Mouse (Mus musculus) left cerebral cortex, adult 2 months (tissue): ENCODE data around the gene Etv2. TPM values are rescaled to one million over a fixed set of nuclear protein-coding genes. Genes with fewer than 3 reads are reported as not detected.

Source experiments
- DNase-seq, 2 experiments: peaks; one replicate each; pipeline ENCODE4 v3.0.0; 2021 to 2022; ENCODE audit warnings: low spot score in 2 of 2, mixed read lengths in 1 of 2; ENCODE audit errors: extremely low spot score in 1 of 2
- H3K27ac ChIP-seq: fragments of 200-600 bp; 2 replicates; pipeline ENCODE4 v1.8.1; 2022
- H3K4me3 ChIP-seq: fragments of 200-600 bp; 2 replicates; pipeline ENCODE4 v1.8.1; 2022
- CTCF ChIP-seq: fragments of 200-600 bp; IDR thresholded peaks from 2 replicates; pipeline ENCODE4 v1.8.1; 2022; ENCODE audit warnings: antibody characterized with exemption, mild to moderate bottlenecking, moderate library complexity
- intact Hi-C: fragments of 180-260 bp; cut with DNase I; formaldehyde crosslinking; loops from one replicate; pipeline ENCODE4 v1.15.1; 2025
- total RNA-seq, 2 experiments: library from RNA; stranded (reverse); gene quantifications; 2 replicates each; pipeline ENCODE4 v1.2.3; 2021

The Etv2 gene
- total RNA-seq, 2 experiments from 2014 or later, result not detected

DNA sequence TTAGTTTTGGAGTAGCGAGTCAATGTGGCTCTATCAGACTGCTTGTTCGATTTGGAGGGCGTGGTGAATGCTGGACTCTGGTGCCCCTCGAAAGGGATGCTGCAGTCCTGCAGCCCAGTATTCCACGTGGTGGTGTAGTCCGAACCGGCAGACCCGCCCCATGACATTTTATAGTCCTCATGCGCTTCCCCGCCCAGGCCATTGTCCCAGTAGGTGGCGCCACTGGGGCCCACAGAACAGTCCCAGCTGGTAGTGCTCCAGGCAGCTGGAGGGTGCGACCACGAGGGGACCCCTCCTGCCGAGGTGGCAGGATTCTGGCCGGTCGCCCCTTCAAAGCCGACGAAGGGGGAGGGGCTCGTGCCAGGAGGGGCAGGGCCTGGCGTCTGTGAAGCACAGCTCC, 1.0 kb downstream of the Etv2 start:
- Histone ChIP-seq H3K27ac (no peak overlapping the region), H3K4me3 (no peak overlapping the region)
- peak; percentile 23 to 33 for DNase-seq
- peak; percentile 50 for TF ChIP-seq CTCF
- intact Hi-C loops, result no loop called here

GRCm38 (mm10) chr7:30633762-30634412, 1.8 kb downstream of the Etv2 start:
- TF ChIP-seq CTCF, result no peak
- Histone ChIP-seq H3K4me3 (no peak overlapping the region), H3K27ac (no peak overlapping the region)
- intact Hi-C loops, result no loop called here
- no peak for DNase-seq

DNA sequence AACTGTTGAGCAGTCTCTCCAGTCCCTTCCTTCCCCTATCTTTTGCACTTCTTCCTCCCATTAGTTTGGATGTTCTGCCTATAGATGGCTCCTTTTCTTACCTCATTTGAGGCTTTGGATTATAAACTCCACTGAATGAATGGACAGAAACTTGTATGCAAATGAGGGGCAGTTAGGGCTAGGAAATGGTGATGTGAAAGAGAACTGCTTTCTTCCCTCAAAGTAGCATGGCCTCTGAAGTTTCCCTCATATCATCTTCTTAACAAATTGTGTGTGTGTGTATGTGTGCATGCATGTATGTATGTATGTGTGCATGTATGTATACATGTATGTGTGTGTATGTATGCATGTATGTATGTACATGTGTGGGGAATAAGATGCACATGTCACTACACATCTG, 6.6 kb downstream of the Etv2 start:
- TF ChIP-seq CTCF, result no peak
- no peak for DNase-seq
- Histone ChIP-seq H3K4me3 (no peak overlapping the region), H3K27ac (no peak overlapping the region)
- intact Hi-C loops, result loop anchor here (5.0 kb wide), 1 partner anchor 42 kb away; the partner anchor contains the start of gene Kmt2b

DNA sequence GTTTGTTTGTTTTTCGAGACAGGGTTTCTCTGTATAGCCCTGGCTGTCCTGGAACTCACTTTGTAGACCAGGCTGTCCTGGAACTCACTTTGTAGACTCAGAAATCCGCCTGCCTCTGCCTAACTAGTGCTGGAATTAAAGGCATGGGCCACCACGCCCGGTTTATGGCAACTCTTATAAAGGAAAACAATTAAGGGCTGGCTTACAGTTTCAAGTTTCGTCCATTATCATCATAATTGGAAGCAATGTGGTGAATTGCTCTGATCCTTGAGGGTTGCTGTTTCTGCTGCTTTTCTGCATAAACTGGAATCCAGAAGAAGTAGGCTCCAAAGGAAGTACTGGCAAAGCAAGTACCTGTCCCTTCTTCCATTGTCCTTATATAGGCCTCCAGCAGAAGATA, 9.0 kb downstream of the Etv2 start:
- intact Hi-C loops, result loop anchor here (5.0 kb wide), 1 partner anchor 39 kb away; the partner anchor contains the start of gene Kmt2b
- DNase-seq, result no peak
- Histone ChIP-seq H3K27ac (no peak overlapping the region; the same call in 1 of the 2 replicates), H3K4me3 (no peak overlapping the region; the same call in 1 of the 2 replicates)
- no peak for TF ChIP-seq CTCF

- DNase-seq, result peak; percentile 80 to 85
- peak within 1 kb of the TSS; percentile 91 for H3K27ac ChIP-seq
- H3K4me3 ChIP-seq, result peak within 1 kb of the TSS; percentile 89
- intact Hi-C loops, result loop anchor here (5.0 kb wide), 1 partner anchor 38 kb away; the partner anchor contains the start of gene Kmt2b
- TF ChIP-seq CTCF, result no peak
These were observed 9.9 kb downstream of the Etv2 start, which contains the start of gene Cox6b1 for GRCm38 (mm10) chr7:30625530-30626384. Gene Cox6b1, minus strand, starts transcription at chr7:30626151.

DNA sequence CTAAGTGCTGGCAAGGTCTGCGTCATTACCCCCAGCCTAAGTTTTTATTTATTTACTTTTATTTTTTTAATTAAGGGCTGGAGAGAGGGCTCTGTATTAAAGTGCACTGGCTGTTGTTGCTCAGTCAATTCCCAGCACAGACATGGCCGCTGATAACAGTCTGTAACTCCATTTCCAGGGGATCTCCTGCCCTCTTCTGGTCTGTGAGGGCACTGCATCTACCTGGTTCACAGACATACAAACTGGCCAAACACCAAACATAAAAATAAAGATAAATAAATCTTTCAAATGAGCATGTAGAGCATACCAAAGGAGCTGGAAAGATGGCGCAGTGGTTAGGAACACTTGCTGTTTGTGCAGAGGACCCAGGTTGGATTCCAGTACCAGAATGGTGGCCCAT, 16.4 kb downstream of the Etv2 start:
- peak; percentile 61 for TF ChIP-seq CTCF
- no peak overlapping the region for H3K27ac ChIP-seq

GRCm38 (mm10) chr7:30618658-30619057, 17.0 kb downstream of the Etv2 start:
- Histone ChIP-seq H3K4me3 (no peak overlapping the region), H3K27ac (no peak overlapping the region)
- DNase-seq, result no peak
- intact Hi-C loops, result no loop called here
- TF ChIP-seq CTCF, result no peak

More for the DNA sequence above, 16.4 kb downstream of the Etv2 start:
- DNase-seq, result no peak
- intact Hi-C loops, result no loop called here
- H3K4me3 ChIP-seq, result no peak overlapping the region

GRCm38 (mm10) chr7:30615049-30615760, 20.4 kb downstream of the Etv2 start:
- Histone ChIP-seq H3K27ac (no peak overlapping the region), H3K4me3 (no peak overlapping the region)
- intact Hi-C loops, result no loop called here
- no peak for DNase-seq
- no peak for TF ChIP-seq CTCF

DNA sequence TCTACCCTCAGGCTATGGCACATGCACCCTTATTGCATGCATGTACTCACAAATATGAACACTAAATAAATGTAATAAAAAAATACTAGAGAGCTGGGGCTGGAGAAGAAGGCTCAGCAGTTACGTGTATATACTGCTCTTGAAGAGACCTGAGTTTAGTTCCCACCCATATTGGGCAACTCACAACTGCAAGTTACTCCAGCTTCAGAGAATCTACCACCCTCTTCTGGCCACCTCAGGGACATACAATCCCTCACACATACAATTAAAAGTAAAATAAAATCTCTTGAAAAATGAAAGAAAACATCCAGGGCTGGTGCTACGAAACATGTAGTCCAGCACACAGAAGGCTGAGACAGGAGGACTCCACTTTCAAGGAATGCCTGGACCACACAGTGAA, 21.2 kb downstream of the Etv2 start:
- peak; percentile 32 for TF ChIP-seq CTCF
- DNase-seq, result no peak
- intact Hi-C loops, result no loop called here
- H3K4me3 ChIP-seq, result no peak overlapping the region
- no peak overlapping the region for H3K27ac ChIP-seq

GRCm38 (mm10) chr7:30613529-30614112, 22.0 kb downstream of the Etv2 start:
- peak; percentile 42 to 46 for DNase-seq
- Histone ChIP-seq H3K4me3 (no peak overlapping the region), H3K27ac (no peak overlapping the region)
- peak; percentile 82 for TF ChIP-seq CTCF
- intact Hi-C loops, result no loop called here

GRCm38 (mm10) chr7:30612654-30613402, 22.8 kb downstream of the Etv2 start, which contains the start of gene Upk1a:
Gene Upk1a, minus strand, starts transcription at chr7:30612847.
- Histone ChIP-seq H3K27ac (no peak within 1 kb of the TSS), H3K4me3 (no peak within 1 kb of the TSS)
- TF ChIP-seq CTCF, result no peak
- intact Hi-C loops, result no loop called here
- no peak for DNase-seq
